Mouse (Mus musculus) E14TG2a.4 (cell line): Measurements from ENCODE around the gene Fam155a.

Source experiments
- H3K27me3 ChIP-seq: 2 replicates; pipeline ENCODE4 v1.6.1; 2014; ENCODE audit warnings: low read length, control low read depth; ENCODE audit not compliant: insufficient read depth
- H3K36me3 ChIP-seq: 2 replicates; pipeline ENCODE4 v1.6.1; 2014; ENCODE audit warnings: low read length, control low read depth; ENCODE audit not compliant: insufficient read depth
- H3K4me1 ChIP-seq: replicated peaks from 2 replicates; pipeline ENCODE4 v1.6.1; 2014; ENCODE audit warnings: low read depth, low read length, control low read depth
- H3K4me3 ChIP-seq: replicated peaks from 2 replicates; pipeline ENCODE4 v1.5.1; 2014; ENCODE audit warnings: mild to moderate bottlenecking, low read length
- H3K9me3 ChIP-seq: 2 replicates; pipeline ENCODE4 v1.6.1; 2014; ENCODE audit warnings: low read length, control low read depth
- CTCF ChIP-seq: conservative IDR thresholded peaks from 2 replicates; pipeline ENCODE4 v1.5.1; 2014; ENCODE audit warnings: low read length
- NANOG ChIP-seq: IDR thresholded peaks from 2 replicates; pipeline ENCODE4 v1.6.1; 2014; ENCODE audit warnings: borderline replicate concordance, low read length, mixed read lengths
- POU5F1 ChIP-seq: IDR thresholded peaks from 2 replicates; pipeline ENCODE4 v1.6.1; 2014; ENCODE audit warnings: low read length, borderline replicate concordance

Fam155a gene

DNA sequence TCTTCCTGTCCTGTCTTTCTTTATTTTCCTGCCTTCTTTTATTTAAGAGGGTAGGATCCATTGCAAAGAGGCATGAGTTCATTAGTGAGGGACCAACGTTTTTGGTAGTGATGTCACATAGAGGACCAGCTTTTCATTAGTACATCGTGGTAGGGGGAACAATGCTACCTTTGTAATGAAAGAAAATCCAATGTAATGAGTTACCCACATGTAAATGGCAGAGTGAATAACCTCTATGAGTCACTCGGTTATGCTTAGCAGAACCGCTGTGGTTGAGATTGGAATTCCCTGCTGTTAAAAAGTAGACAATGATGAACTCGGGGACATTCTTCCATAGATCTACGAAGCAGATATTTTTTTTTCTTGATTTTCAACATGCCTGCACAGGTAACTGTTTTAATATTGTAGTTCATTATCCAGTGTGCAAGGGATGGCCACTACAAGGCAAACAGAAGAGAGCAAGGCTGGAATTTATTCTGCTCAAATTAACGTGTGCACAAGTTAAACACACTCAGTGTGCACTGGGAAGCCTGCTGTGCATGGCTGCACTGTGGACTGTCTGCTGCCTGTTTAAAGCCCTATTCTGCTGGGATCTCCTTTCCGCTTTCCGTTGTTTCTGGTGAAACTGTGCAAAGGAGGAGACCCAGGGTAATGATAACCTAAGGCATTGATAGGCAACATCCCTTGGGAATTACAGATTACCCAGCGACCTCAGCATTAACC lies 566.5 kb downstream of the Fam155a start:
- H3K36me3 ChIP-seq = no peaks in the 10 kb centered on the region
- no peak for TF ChIP-seq NANOG
- no peak for TF ChIP-seq CTCF
- TF ChIP-seq POU5F1 = no peak
- H3K4me1 ChIP-seq = no peaks in the 10 kb centered on the region; the same call in 1 of the 2 replicates
- no peaks in the 10 kb centered on the region for H3K9me3 ChIP-seq
- no peak overlapping the region for H3K4me3 ChIP-seq
- peaks cover 15% of the 10 kb centered on the region for H3K27me3 ChIP-seq

DNA sequence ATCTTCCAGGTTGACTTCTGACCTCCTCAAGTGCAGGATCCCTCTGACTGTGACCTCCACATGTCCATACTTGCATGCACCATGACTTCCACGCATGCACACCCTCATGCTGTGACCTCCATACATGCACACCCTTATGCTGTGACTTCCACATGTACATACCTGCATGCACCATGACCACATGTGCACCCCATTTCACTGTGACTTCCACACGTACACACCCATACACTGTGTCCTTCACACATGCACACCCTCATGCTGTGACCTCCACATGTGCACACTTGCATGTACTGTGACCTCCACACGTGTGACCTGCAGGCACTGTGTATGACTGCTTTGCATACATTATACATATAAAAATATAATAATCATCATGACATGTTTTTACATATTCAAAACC lies 570.9 kb downstream of the Fam155a start:
- Histone ChIP-seq H3K36me3 (no peaks in the 10 kb centered on the region), H3K4me1 (no peaks in the 10 kb centered on the region), H3K27me3 (no peaks in the 10 kb centered on the region), H3K4me3 (no peak overlapping the region), H3K9me3 (no peaks in the 10 kb centered on the region)
- TF ChIP-seq NANOG = no peak
- TF ChIP-seq CTCF = no peak
- no peak for TF ChIP-seq POU5F1

DNA sequence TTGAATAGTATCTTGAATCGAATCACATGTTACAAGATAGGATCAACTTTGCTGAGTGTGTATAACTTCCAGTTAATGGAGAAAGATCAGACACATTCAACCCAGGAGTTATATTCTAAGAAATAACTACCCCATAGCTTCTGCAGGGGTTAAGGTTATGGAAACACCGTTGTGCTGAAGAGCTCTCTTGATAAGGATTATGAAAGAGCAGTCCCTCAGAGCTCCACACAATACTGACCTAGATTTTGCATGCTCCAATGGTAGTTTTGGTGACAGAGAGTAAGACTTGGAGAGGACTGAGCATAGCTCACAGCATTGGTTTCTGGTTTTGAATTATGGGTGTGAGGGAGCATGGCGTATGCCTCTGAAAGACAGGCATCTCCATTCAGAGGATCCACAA lies 579.3 kb downstream of the Fam155a start:
- no peak overlapping the region for H3K4me3 ChIP-seq
- no peaks in the 10 kb centered on the region for H3K9me3 ChIP-seq
- H3K36me3 ChIP-seq = no peaks in the 10 kb centered on the region
- H3K27me3 ChIP-seq = no peaks in the 10 kb centered on the region
- no peak for TF ChIP-seq CTCF
- no peak for TF ChIP-seq POU5F1
- TF ChIP-seq NANOG = no peak
- no peaks in the 10 kb centered on the region for H3K4me1 ChIP-seq

DNA sequence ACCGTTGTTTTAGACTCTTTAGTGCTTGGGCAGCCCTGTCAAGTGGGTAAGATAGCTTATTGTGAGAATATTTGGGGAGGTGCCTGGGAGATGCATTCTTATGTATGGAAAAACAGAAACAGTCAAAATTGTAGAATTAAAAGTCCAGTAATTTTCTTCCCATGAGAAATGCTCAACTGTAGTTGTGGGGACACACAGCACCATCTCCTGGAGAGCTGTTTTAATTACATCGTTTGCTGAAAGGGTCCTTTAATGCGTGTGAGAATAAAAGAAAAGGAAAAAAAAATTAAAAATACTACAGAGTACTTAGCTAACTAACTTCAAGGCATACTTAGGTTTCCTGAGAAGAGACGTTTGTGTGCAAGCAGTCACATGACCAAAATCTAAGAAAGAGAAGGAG lies 582.3 kb downstream of the Fam155a start:
- H3K4me3 ChIP-seq = no peak overlapping the region
- TF ChIP-seq CTCF (peak; percentile 29), POU5F1 (no peak), NANOG (no peak)
- no peaks in the 10 kb centered on the region for H3K4me1 ChIP-seq

DNA sequence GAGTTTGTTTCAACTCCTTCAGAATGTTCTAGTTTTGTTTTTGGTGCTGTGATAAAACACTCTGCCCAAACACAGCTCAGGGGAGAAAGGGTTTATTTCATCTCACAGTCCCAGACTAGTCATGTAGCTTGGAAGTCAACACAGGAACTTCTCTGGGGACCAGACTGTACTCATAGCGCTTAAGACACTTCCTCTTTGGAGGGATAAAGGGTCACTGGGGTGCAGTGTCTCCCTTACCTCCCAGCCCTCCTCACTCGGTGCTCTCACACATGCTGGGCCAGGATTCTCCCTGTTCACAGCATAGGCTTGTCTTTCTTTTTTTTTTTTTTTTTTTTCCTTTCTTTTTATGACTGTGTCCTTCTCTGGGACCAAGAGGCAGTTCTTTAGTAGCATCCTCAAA lies 585.8 kb downstream of the Fam155a start:
- no peaks in the 10 kb centered on the region for H3K36me3 ChIP-seq
- no peak overlapping the region for H3K4me3 ChIP-seq
- no peaks in the 10 kb centered on the region for H3K27me3 ChIP-seq
- TF ChIP-seq CTCF (no peak), NANOG (no peak), POU5F1 (no peak)
- no peaks in the 10 kb centered on the region for H3K4me1 ChIP-seq
- peaks cover 12% of the 10 kb centered on the region for H3K9me3 ChIP-seq

More for the DNA sequence above, 582.3 kb downstream of the Fam155a start:
- H3K27me3 ChIP-seq = no peaks in the 10 kb centered on the region
- H3K36me3 ChIP-seq = no peaks in the 10 kb centered on the region
- H3K9me3 ChIP-seq = peaks cover 6% of the 10 kb centered on the region

DNA sequence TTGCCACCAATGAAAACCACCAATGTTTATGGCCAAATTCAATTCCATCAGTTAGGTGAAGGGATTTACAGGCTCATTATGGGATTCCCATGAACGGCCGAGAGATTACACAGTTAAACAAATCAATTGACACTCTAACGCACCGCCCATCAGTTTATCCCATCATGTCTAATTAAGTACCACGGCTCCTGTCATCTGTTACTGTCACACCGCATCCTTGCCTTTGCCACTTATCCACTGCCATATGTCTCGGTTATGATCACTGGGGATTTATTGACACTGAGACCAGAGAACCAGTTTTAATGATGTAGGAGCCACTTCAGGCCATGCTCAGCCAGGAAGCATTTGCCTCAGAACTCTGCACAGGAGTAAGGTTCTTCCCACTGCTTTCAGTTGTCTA lies 588.5 kb downstream of the Fam155a start:
- Histone ChIP-seq H3K4me3 (no peak overlapping the region), H3K4me1 (no peaks in the 10 kb centered on the region), H3K27me3 (no peaks in the 10 kb centered on the region), H3K36me3 (no peaks in the 10 kb centered on the region), H3K9me3 (peaks cover 12% of the 10 kb centered on the region)
- no peak for TF ChIP-seq NANOG
- TF ChIP-seq POU5F1 = no peak
- TF ChIP-seq CTCF = no peak

DNA sequence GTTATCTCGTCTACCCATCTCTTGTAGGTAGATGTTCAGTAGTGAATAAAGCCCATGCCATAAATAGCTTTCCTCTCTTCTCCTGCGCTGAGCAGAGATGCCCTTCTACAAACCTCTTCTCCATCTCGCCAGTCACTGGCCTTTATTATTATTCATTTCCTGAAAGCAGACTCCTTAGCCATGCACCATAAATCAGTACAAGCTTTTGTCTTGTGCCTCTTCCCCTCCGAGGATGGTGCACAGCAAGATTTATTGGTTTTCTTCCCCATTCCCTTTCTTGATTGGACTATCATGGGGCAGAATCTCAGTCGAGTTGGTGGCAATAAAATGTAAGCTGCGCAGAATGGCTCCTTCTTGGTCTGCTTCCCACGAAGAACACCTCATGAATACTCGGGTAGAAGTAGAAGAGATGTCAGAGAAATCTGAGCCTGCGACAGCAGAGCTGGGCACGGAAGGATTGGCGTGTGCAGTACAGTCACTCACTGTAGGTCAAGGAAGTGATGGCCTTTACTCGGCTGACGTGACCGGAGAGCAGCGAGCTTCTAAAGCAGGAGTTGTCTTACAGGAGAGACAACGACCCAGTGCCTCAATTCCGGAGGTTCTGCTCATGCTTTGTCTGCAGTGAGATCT lies 590.2 kb downstream of the Fam155a start:
- no peak for TF ChIP-seq CTCF
- no peak for TF ChIP-seq POU5F1
- no peak for TF ChIP-seq NANOG
- H3K9me3 ChIP-seq = peaks cover 12% of the 10 kb centered on the region
- no peak overlapping the region for H3K4me3 ChIP-seq
- H3K4me1 ChIP-seq = no peaks in the 10 kb centered on the region
- H3K36me3 ChIP-seq = no peaks in the 10 kb centered on the region
- H3K27me3 ChIP-seq = no peaks in the 10 kb centered on the region

GRCm38 (mm10) chr8:9176974-9177373 lies 594.0 kb downstream of the Fam155a start:
- Histone ChIP-seq H3K4me1 (no peaks in the 10 kb centered on the region), H3K4me3 (no peak overlapping the region)
- no peak for TF ChIP-seq POU5F1
- no peak for TF ChIP-seq CTCF
- no peak for TF ChIP-seq NANOG

More at GRCm38 (mm10) chr8:9176974-9177373, 594.0 kb downstream of the Fam155a start:
- no peaks in the 10 kb centered on the region for H3K9me3 ChIP-seq
- no peaks in the 10 kb centered on the region for H3K27me3 ChIP-seq
- H3K36me3 ChIP-seq = no peaks in the 10 kb centered on the region
